Mouse (Mus musculus): Measurements from ENCODE around the gene 1110002E22Rik. TPM values are rescaled to one million over a fixed set of nuclear protein-coding genes. Genes with fewer than 3 reads are reported as not detected.

1110002E22Rik gene
- total and polyA plus RNA-seq, 2 experiments from 2014 or later, result 0.07 to 0.19 TPM

DNA sequence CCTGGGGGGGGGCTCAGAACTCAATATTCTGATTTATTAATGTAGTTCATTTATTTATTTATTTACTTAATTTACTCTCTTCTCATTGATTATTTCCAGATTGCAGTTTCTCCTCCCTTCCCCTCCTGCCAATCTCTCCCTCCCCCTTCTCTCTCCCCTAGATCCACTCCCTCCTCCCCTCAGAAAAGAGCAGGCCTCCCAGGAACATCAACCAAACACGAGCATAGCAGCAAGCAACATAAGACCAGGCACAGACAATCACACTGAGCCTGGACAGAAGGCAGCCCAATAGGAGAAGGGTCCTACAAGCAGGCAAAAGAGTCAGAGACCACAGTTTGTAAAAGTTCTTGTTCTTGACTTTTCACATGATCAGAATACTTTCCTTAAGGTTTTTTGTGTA is 6.2 kb downstream of the 1110002E22Rik start:
- H3K36me3 ChIP-seq (ENCODE audit: insufficient read depth), result no peaks in the 10 kb centered on the region
- H3K27ac ChIP-seq (ENCODE audit: low read depth, low read length), result no peak overlapping the region
- no peak overlapping the region for H3K9ac ChIP-seq
- H3K27me3 ChIP-seq (ENCODE audit: insufficient read depth, low read length), result no peaks in the 10 kb centered on the region
- peaks cover 12% of the 10 kb centered on the region for H3K4me1 ChIP-seq (ENCODE audit: insufficient read depth)
- no peaks in the 10 kb centered on the region for H3K9me3 ChIP-seq (ENCODE audit: low read length)
- DNase-seq (no peak), ATAC-seq (no peak)
- TF ChIP-seq CTCF (IDR thresholded peaks at IDR 0.05; ENCODE audit: low read depth), result no peak
- H3K4me3 ChIP-seq (ENCODE audit: low read depth, low read length), result no peak overlapping the region
- no peak overlapping the region for H3K4me2 ChIP-seq (ENCODE audit: low read depth)
- 14% methylated on average over 1 of the region's 1 CpGs for WGBS

DNA sequence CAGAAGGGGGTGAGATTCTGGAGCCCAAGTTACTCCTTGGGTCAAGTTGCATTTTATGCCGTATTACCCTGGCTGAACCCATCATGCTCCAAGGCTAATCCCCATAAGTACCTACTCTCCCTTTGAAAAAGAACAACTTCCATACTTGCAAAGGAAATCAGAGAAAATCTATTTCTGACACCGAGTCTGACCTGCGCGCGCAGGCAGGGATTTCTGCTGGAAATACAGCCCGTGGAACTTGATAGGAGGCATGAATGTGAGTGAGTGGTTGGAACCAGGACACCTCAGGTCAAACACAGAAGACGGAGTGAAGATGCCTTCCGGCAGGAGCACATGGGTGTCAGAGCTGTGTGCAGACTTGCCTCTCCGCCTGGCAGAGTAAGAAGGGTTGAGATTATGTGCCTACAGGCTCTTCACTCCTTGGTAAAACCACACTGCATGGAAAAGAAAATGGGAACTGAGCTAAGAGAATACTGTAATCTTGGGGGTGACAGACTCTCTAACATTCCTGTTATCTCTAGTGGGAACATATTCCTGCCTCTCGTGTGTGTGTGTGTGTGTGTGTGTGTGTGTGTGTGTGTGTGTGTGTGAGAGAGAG is 6.7 kb downstream of the 1110002E22Rik start:
- Histone ChIP-seq H3K27me3 (ENCODE audit: insufficient read depth, low read length) (no peaks in the 10 kb centered on the region), H3K4me1 (ENCODE audit: insufficient read depth) (peaks cover 7% of the 10 kb centered on the region), H3K36me3 (ENCODE audit: insufficient read depth) (no peaks in the 10 kb centered on the region), H3K9me3 (ENCODE audit: low read length) (no peaks in the 10 kb centered on the region), H3K4me3 (ENCODE audit: low read depth, low read length) (no peak overlapping the region), H3K27ac (ENCODE audit: low read depth, low read length) (no peak overlapping the region), H3K9ac (no peak overlapping the region), H3K4me2 (ENCODE audit: low read depth) (no peak overlapping the region)
- TF ChIP-seq CTCF (IDR thresholded peaks at IDR 0.05; ENCODE audit: low read depth), result no peak
- ATAC-seq, result no peak
- WGBS, result 81% methylated on average over 10 of the region's 10 CpGs
- no peak for DNase-seq

GRCm38 (mm10) chr3:138074214-138074613 is 9.4 kb downstream of the 1110002E22Rik start:
- DNase-seq (no peak), ATAC-seq (no peak)
- Histone ChIP-seq H3K27ac (ENCODE audit: low read depth, low read length) (no peak overlapping the region), H3K4me1 (ENCODE audit: insufficient read depth) (peaks cover 6% of the 10 kb centered on the region; the same call in 1 of the 2 replicates), H3K4me3 (ENCODE audit: low read depth, low read length) (no peak overlapping the region), H3K36me3 (ENCODE audit: insufficient read depth) (no peaks in the 10 kb centered on the region), H3K4me2 (ENCODE audit: low read depth) (no peak overlapping the region), H3K9me3 (ENCODE audit: low read length) (no peaks in the 10 kb centered on the region), H3K9ac (no peak overlapping the region), H3K27me3 (ENCODE audit: insufficient read depth, low read length) (no peaks in the 10 kb centered on the region)
- 97% methylated on average over 1 of the region's 1 CpGs for WGBS
- no peak for TF ChIP-seq CTCF (IDR thresholded peaks at IDR 0.05; ENCODE audit: low read depth)

- peak; percentile 49 for ATAC-seq
These were observed 10.4 kb downstream of the 1110002E22Rik start for GRCm38 (mm10) chr3:138075209-138075608.

GRCm38 (mm10) chr3:138077476-138078340 is 12.9 kb downstream of the 1110002E22Rik start:
- WGBS, result 34% methylated on average over 11 of the region's 11 CpGs
- Histone ChIP-seq H3K27ac (ENCODE audit: low read depth, low read length) (no peak overlapping the region), H3K4me2 (ENCODE audit: low read depth) (no peak overlapping the region), H3K27me3 (ENCODE audit: insufficient read depth, low read length) (no peaks in the 10 kb centered on the region), H3K4me1 (ENCODE audit: insufficient read depth) (0 out of 2 replicates have a peak, but pooled peaks cover 3% of the 10 kb centered on the region), H3K4me3 (ENCODE audit: low read depth, low read length) (no peak overlapping the region), H3K9ac (no peak overlapping the region), H3K9me3 (ENCODE audit: low read length) (no peaks in the 10 kb centered on the region), H3K36me3 (ENCODE audit: insufficient read depth) (no peaks in the 10 kb centered on the region)
- ATAC-seq (peak; percentile 82), DNase-seq (peak; percentile 65)
- TF ChIP-seq CTCF (IDR thresholded peaks at IDR 0.05; ENCODE audit: low read depth), result no peak

More at GRCm38 (mm10) chr3:138075209-138075608, 10.4 kb downstream of the 1110002E22Rik start:
- Histone ChIP-seq H3K27ac (ENCODE audit: low read depth, low read length) (no peak overlapping the region), H3K4me3 (ENCODE audit: low read depth, low read length) (no peak overlapping the region), H3K9ac (no peak overlapping the region), H3K36me3 (ENCODE audit: insufficient read depth) (no peaks in the 10 kb centered on the region), H3K27me3 (ENCODE audit: insufficient read depth, low read length) (no peaks in the 10 kb centered on the region), H3K4me2 (ENCODE audit: low read depth) (no peak overlapping the region), H3K4me1 (ENCODE audit: insufficient read depth) (peaks cover 3% of the 10 kb centered on the region; the same call in 1 of the 2 replicates), H3K9me3 (ENCODE audit: low read length) (no peaks in the 10 kb centered on the region)
- DNase-seq, result peak; percentile 41
- no peak for TF ChIP-seq CTCF (IDR thresholded peaks at IDR 0.05; ENCODE audit: low read depth)
- 36% methylated on average over 8 of the region's 8 CpGs for WGBS

DNA sequence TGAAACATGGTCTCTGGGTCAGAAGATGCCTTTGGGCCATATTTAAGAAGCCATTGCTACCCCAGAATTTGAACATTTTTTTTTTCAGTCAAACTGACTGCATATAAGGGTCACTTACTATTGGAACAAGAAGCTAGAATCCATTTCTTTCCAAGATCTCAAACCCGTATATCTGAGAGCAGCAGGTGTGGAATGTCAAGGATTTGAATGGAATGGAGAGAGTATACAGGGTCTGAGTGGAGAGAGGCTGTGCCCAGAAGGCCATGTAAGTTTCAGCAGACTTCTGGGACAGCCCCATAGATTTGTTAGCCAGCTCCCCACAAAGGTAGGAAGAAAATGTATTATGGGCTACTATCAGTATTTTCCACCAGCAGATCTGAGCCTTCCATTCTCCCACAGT is 13.8 kb downstream of the 1110002E22Rik start:
- H3K4me2 ChIP-seq (ENCODE audit: low read depth), result no peak overlapping the region
- no peak overlapping the region for H3K27ac ChIP-seq (ENCODE audit: low read depth, low read length)
- no peaks in the 10 kb centered on the region for H3K27me3 ChIP-seq (ENCODE audit: insufficient read depth, low read length)
- H3K36me3 ChIP-seq (ENCODE audit: insufficient read depth), result no peaks in the 10 kb centered on the region
- 66% methylated on average over 1 of the region's 1 CpGs for WGBS
- no peaks in the 10 kb centered on the region for H3K9me3 ChIP-seq (ENCODE audit: low read length)
- no peak overlapping the region for H3K4me3 ChIP-seq (ENCODE audit: low read depth, low read length)
- no peak overlapping the region for H3K9ac ChIP-seq
- 0 out of 2 replicates have a peak, but pooled peaks cover 3% of the 10 kb centered on the region for H3K4me1 ChIP-seq (ENCODE audit: insufficient read depth)
- ATAC-seq (no peak), DNase-seq (no peak)
- TF ChIP-seq CTCF (IDR thresholded peaks at IDR 0.05; ENCODE audit: low read depth), result no peak
